Mouse (Mus musculus) ovary, postnatal 36 days (tissue): ENCODE results near the gene 0610037L13Rik.

Experiments used
- DNase-seq: peaks from one replicate; pipeline ENCODE4 v3.0.0; 2022; ENCODE audit warnings: low spot score, mixed read lengths

The 0610037L13Rik gene

DNA sequence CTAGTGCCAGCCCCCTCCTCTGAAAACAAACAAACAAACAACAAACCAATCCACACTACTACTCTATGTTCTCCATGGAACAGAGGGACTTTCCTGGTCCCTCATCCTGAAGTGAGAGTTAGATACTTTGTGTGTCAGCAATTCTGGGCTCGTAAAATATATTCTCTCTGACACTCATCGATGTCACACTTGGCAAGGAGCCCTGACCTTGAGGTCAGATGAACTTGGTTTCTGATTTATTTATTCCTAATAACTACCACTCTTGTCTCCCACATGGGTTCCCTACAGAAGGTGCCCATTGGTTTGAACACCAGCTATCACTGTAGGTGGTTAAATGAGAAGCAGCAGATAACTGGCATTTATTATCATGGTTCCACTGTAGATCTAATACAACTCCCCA, 30.7 kb downstream of the 0610037L13Rik start:
- no peak for DNase-seq

DNA sequence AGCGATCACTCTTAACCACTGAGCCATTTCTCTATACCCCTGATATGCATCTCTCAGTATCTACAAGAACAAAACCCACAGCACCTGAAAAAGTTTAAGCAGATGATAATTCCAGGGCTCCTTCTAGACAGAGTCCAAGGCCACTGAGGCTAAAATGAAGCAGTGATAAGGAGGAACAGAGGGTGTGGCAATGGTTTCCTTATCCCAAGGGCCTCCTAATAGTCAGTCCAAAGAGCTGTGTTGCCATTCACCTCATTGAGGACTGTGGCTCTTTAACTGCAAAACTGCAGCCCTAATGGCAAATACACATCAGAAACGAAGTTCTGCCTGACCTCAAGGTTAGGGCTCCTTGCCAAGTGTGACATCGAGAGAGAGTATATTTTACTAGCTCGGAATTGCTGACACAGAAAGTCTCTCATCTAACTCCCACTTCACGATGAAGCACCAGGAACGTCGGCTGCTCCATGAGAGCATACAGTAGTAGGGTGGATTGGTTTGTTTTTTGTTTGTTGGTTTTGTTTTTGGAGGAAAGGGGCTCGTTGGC, 31.6 kb downstream of the 0610037L13Rik start:
- DNase-seq = peak; percentile 15

DNA sequence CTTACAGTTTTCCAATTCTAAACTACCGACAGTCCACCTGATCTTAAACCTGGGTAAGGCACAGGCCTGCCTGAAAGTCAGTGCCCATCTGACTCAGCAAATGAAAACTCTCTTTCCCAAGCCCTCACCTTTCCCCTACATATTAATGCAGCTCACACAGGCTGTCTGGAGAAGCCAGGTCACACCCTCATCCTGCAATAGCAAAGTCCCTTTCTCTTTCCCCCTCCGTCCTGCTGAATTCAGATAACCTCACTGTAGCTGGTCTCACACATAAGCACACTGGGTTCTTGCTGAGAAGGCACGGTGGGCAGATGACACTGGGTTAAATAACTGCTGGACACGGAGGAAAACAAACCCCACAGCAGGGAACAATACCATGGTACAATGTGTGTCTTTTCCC, 32.3 kb downstream of the 0610037L13Rik start:
- DNase-seq = no peak

DNA sequence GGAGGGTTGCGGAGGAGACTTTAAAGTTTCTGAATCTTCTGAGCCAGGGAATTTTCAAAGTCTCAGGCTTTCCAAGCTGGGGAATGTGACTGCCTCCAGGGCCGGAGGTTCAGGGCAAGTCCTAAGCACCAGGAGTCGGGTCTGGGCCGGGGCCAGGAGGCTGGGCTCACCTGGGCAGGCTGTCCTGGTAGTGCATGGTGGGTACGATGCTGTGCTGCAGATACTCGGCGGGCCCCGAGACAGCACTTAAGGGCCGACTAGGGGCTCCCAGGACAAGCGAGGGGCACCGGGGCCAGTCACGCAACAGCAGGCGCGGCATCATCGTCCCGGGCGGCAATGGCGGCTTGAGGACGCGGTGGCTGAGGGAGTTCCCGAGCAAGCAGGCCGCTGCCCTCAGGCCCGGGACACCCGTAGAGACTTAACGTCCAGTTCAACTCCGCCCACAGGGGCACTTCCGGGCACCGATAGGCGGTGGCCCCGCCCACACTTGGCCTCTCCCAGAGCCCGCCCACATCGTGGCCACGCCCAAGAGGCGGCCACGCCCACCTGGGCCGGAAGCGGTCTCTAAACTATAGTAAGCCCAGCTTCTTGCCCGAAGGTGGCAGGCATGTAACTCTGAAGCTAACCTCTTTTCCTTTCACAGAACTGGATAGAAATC, 33.7 kb downstream of the 0610037L13Rik start, which contains the start of gene Cpt2:
Gene Cpt2, minus strand, starts transcription at position 466 of the 658 bp plus-strand sequence.
- DNase-seq = peak; percentile 96

DNA sequence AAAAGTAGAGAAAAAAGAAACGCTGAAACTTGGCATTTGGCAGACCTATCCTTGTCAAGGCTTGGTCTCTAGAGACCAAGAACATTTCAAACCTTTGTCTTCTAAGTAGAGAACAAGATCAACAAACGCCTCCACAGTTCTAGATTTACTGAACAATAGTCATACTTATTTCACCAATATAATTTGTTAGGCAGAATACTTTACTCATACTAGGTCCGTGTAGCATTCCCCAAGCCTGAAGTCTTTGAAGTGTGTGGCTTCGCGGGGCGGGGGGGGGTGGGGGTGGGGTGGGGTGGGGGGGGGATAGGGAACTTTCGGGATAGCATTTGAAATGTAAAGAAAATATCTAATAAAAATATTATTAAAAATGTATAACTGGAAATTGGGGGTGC, 34.2 kb downstream of the 0610037L13Rik start:
- DNase-seq = no peak

DNA sequence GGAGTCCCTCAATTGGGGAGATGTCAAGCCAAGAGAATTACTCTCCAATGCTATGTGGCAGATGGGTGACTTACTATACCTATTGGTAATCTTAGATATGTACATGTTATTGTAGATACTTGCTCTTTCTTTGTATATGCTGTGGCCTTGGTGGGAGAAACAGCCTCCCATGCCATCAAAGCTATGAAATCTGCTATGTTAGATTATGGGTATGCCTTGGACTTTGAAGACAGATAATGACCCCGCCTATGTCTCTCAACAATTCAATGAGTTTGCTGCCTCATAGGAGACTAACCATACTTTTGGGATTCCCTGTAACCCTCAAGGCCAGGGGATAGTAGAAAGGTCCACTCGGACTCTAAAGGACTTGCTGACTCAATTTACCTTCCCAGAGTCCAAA, 38.7 kb downstream of the 0610037L13Rik start:
- DNase-seq = no peak

DNA sequence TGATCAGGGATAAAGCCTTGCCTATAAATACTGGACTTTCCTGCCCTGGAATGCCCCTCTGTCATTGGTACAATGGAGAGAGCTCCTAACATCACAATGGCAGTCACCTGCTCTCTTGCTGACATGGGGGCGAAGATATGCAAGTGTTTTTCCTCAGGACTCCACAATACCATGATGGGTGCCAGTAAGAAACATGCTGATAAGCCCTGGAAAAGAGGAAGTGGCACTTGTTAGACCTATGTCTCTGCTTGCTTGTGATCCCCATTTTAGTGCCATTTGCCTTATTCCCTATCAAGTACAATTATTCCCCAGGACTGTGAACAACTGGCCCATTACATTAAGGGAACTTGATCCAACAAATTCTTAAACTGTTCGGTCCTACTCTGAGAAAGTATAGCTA, 39.1 kb downstream of the 0610037L13Rik start:
- no peak for DNase-seq

DNA sequence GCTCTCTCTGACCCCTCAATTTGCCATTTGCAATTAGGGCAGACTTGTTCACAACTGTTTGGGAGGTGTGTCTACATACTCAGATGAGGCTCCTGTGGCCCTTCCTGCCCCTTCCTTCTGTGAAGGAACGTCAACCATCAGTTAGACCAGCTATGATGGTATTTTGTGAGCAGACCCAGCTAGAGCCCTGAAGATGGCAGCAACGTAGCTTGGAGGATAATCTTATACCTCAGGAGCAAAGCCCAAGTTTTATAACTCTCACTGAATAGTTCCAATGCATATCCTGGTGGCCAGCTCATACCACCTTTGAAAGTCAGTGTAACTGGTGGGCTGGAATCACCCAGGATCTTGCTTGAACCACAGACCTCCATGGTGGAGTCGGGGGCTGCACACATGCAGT, 41.8 kb downstream of the 0610037L13Rik start:
- DNase-seq = no peak

DNA sequence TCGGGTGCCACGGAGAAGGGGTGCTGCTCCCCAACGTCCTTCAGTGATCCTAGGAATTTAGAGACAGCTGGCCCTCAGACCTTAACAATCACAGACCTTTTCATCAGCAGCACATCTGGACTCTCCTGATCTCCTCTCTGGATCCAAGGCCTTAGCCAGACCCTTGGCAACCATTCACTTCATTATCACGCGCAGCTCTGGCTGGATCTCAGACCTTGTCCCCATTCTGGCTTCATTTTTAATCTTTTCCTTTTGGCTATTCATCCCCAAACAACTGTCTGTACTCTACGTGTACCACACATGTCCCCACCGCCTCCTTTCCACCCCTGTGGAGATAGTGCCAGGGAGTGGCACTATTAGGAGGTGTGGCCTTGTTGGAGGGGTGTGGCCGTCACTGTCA, 43.6 kb downstream of the 0610037L13Rik start:
- peak; percentile 12 for DNase-seq

DNA sequence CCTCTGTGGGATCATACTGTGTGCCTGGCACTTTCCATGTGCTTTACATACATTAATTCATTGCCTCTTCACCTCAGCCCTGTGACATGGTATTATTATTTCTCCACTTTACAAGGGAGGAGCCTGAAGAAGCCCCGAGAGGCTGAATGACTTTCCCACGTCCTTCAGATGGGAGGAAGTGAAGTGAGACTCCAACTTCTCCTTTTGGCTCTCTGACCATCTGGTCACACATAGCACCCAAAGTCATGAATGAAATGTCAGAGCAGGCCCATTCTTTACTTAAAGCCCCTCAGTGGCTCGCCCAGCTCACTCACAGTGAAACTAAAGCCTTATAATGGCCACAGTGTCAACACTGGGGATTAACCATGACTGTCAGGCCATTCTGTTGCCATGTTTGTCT, 45.6 kb downstream of the 0610037L13Rik start:
- DNase-seq = no peak

DNA sequence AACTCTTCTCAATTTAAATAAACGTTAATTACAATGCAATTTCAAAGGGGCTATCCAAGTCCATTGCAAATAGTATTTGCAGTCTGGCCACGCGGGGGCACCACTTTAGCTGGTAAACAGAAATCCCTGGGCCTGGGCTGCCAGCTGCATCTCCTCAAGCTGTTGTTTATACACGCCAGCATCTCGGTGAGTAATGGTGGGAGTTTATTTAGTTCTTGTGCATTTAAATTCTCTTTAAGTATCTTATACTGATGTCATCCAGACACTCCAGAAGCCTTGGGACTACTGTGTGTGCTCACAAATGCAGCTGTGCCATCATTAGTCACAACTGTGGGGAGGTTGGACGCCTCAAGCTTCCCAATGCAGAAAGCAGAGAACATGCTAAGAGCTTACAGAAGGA, 47.7 kb downstream of the 0610037L13Rik start:
- peak; percentile 67 for DNase-seq

DNA sequence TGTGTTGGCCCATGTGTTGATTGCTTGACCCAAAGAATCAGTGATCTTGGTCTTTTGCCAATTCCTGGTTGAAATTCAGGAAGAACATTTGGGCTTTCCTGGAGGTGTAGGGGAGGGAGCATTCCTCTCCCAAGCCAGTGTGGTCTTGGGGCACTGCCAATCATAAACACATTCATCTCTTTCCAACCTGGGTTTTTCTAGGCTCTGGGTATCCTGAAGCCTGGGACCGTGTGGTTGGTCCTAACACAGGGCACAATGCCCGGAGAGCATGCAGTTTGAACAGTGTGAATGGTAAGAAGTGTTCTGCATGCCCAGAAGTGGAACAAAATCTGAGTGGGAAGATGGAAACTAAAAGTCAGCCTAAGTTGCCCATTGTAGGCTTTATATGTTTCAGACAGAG, 48.5 kb downstream of the 0610037L13Rik start:
- DNase-seq = no peak

DNA sequence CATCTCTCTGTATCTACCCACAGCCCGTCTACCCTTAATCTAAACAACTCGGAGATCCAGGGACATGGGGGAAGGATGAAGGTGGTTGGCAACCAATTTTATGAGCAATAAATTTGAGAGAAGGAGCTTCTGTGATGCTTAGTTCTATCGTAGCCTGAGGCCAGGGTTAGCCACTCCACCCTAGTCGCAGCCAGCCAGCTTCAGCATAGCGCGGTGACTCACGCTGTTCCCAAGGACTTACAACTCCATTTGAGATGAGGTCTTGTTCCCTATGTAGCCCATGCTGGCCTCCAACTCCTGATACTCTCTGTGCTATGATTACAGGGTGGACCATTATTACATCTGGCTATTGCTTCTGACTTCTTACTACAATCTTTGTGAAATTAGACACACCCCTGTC, 53.1 kb downstream of the 0610037L13Rik start:
- DNase-seq = no peak

DNA sequence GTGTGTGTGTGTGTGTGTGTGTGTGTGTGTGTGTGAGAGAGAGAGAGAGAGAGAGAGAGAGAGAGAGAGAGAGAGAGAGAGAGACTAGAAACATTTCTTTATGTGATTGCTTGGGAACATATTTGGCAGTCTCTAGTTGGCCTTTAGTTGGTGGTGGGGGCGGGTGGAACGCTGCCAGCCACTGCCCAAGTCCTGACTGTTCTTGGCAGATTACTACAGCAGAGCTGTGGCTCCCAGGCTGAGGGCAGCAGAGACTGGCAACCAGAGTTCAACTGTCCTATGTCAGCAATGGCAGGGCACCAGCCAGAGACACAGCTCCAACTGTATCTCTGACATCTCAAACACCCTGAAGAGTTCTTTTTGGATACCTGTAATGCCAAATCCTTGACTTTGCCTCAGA, 54.5 kb downstream of the 0610037L13Rik start:
- DNase-seq = peak; percentile 37
